Mouse (Mus musculus): Measurements from ENCODE around the gene Cic. TPM values are rescaled to one million over a fixed set of nuclear protein-coding genes. Genes with fewer than 3 reads are reported as not detected.

Gene Cic
- polyA plus RNA-seq, 1 experiment from 2014 or later = 37.2 TPM

- peak; percentile 98 for DNase-seq (ENCODE audit: low spot score)
Measured at GRCm38 (mm10) chr7:25281734-25282601, 14.5 kb downstream of the Cic start.

GRCm38 (mm10) chr7:25282731-25283211 lies 15.3 kb downstream of the Cic start:
- DNase-seq (ENCODE audit: low spot score) = peak; percentile 54

DNA sequence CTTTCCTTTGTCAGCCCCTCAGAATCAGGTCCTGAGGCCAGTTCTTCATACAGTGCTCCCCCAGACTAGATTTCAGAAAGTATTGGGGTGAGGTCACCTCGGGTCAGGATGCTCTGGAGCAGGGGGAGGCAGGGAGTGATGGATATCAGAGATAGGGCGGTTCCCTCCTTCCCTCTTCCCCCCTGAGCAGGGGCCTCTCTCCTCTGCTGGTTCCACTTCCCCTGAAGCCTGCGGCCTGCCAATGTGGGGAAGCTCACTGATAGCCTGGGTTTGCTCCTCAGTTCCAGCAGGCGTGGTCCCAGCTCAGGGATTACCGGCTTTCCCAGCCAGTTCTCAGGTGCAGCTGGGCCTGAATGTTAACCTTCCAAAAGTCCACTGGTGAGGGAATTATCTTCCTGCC lies 16.1 kb downstream of the Cic start:
- DNase-seq (ENCODE audit: low spot score) = no peak

GRCm38 (mm10) chr7:25284171-25284570 lies 16.7 kb downstream of the Cic start:
- DNase-seq (ENCODE audit: low spot score) = no peak

GRCm38 (mm10) chr7:25284766-25285165 lies 17.3 kb downstream of the Cic start:
- DNase-seq (ENCODE audit: low spot score) = no peak

DNA sequence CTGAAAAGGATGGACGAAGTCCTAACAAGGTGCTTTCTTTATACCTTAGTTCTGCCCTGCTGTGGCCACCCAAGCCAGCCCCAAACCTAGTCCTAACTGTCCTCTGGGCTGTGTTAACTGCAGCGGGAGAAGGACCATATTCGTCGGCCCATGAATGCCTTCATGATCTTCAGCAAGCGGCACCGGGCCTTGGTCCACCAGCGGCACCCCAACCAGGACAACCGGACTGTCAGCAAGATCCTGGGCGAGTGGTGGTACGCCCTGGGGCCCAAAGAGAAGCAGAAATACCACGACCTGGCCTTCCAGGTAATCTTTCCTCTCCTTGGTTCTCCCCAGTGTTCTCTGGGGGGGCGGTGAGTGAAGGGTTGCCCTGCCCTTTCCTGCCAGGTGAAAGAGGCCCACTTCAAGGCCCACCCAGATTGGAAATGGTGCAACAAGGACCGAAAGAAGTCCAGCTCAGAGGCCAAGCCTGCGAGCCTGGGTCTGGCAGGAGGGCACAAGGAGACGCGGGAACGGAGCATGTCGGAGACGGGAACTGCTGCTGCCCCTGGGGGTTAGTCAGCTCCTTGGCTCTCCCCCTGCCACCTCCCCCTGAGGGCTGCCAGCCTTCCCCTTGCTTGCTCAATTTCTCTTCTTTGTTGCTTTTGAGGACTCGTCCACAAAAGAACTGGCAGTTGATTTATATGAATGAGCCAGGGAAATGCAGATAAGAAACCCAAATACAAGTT lies 18.2 kb downstream of the Cic start:
- no peak for DNase-seq (ENCODE audit: low spot score)

- DNase-seq (ENCODE audit: low spot score) = no peak
Measured at GRCm38 (mm10) chr7:25286989-25287388, 19.5 kb downstream of the Cic start.

DNA sequence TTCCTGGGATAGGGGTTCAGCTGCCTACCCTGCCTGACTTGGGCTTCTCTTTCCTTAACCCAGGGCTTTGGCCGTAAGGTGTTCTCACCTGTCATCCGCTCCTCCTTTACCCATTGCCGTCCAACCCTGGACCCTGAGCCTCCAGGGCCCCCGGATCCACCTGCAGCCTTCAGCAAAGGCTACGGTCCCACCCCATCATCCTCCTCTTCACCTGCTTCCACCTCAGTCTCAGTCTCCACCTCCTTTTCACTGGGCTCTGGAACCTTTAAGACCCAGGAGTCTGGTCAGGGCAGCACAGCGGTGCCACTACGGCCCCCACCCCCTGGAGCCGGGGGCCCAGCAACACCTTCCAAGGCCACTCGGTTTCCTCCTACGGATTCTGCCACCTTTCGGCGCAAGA lies 20.5 kb downstream of the Cic start:
- no peak for DNase-seq (ENCODE audit: low spot score)

GRCm38 (mm10) chr7:25288721-25289120 lies 21.2 kb downstream of the Cic start:
- DNase-seq (ENCODE audit: low spot score) = no peak

- DNase-seq (ENCODE audit: low spot score) = no peak
Measured at GRCm38 (mm10) chr7:25289925-25290324, 22.4 kb downstream of the Cic start.

DNA sequence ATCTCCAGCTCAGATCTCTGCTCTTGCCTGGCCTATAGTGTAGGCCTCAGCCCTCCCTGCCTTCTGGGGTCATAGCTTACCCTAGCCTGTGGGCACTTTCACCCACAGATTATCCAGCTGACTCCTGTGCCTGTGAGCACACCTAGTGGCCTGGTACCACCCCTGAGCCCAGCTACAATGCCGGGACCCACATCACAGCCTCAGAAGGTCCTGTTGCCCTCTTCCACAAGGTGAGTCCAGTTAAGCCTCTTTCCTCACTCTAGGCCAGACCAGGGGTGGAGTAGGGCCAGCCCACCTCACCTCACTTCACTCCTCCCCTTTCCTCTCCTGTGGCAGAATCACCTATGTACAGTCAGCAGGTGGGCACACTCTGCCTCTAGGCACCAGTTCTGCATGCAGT lies 23.0 kb downstream of the Cic start:
- DNase-seq (ENCODE audit: low spot score) = no peak

DNA sequence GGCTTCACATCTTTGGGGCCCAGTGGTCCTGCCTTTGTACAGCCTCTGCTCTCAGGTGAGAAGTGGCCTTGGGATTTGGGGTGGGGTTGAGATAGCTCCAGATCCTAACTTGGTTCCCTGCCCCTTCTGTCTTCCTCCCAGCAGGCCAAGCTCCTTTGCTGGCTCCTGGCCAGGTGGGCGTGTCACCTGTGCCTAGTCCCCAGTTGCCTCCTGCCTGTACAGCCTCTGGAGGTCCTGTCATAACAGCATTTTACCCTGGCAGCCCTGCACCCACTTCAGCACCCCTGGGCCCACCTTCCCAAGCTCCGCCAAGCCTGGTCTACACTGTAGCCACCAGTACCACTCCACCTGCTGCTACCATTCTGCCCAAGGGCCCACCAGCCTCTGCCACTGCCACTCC lies 23.4 kb downstream of the Cic start:
- no peak for DNase-seq (ENCODE audit: low spot score)

GRCm38 (mm10) chr7:25292107-25292506 lies 24.6 kb downstream of the Cic start:
- DNase-seq (ENCODE audit: low spot score) = no peak

GRCm38 (mm10) chr7:25293191-25293739 lies 25.8 kb downstream of the Cic start:
- no peak for DNase-seq (ENCODE audit: low spot score)

DNA sequence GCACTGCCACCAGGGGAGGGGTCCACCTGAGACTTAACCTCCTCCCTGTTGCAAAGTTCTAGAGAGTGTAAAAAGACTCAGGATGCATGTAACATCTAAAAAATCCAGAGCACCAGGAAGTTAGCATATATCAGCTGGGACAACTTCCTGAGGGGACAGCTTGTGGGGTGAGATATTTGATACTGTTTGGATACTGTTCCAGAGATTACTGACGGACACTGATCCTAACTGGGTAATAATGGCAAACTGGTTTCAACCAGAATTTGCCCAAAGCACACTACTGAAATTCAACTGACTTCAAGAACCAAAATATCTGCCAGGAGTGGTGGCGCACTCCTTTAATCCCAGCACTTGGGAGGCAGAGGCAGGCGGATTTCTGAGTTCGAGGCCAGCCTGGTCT lies 27.0 kb downstream of the Cic start:
- DNase-seq (ENCODE audit: low spot score) = no peak

- DNase-seq (ENCODE audit: low spot score) = no peak
Measured at GRCm38 (mm10) chr7:25294960-25295722, 27.6 kb downstream of the Cic start.

GRCm38 (mm10) chr7:25296945-25297453 lies 29.5 kb downstream of the Cic start:
- DNase-seq (ENCODE audit: low spot score) = peak; percentile 67

DNA sequence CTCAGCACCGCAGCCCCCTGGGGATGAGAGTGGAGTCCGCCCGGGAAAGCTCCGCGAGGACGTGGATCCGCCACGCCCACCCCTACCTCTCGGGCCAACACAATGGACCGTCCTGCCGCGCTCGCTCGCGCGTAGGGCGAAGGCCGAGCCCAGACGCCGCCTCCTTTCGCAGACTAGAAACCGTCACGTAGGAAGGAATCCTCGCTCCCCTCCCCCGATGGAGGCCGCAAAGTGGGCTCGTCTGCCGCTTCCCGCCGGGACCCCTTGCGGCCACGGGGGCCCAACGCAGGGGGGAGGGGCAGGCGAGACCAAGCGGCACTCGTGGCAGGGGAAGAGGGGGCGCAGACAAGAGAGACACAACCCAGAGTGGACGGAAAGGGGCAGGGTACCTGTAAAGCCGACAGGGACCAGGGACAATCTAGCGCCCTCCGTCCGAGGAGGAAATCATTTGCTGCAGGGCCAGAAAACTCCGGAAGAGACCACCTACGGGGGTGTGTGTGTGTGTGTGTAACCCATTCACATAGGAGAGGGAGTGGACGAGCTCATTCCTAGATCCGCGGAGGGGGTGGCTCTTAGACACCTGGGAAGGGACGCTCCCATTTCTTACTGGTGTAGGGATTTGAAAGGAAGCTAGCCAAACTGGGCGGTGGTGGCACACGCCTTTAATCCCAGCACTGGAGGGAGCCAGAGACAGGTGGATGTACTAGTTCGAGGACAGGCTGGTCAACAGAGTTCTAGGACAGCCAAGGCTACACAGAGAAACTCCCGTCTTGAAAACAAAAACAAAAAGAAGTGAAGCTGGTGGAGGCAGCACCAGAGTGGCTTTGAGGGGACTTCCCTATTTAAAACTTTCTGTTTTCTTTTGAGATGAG lies 30.2 kb downstream of the Cic start, which contains the start of gene Pafah1b3:
Pafah1b3 (minus strand) TSS at position 533 of the 872 bp plus-strand sequence.
- DNase-seq (ENCODE audit: low spot score) = peak; percentile 87

- no peak for DNase-seq (ENCODE audit: low spot score)
Measured at GRCm38 (mm10) chr7:25301063-25301462, 33.6 kb downstream of the Cic start, which contains the start of gene Prr19. TSS of gene Prr19 (plus strand) at chr7:25301411.

Measured in thymus, postnatal 0 days (tissue).